Comparison of ENCODE assay signal across 19 mouse cellular contexts in genomic region chr2:59338926-59339325, GRCm38 (mm10).
A peak's percentile ranks its signal among the peaks of the same experiment; 100 is the strongest.
DNase-seq lines count a peak whose midpoint lies in the region; ATAC-seq and TF ChIP-seq lines count a peak whose summit lies in the region.
"Had no signal": no experiment of that assay in that cellular context is flagged by ENCODE, and none has a peak within 500 bp of the region (broad histone marks: within the 10 kb centered on the region; RNA-seq: fewer than 3 reads in every experiment).

No protein-coding gene starts in this region.

- TF ChIP-seq CTCF in thymus, adult 2 months (IDR thresholded peaks at IDR 0.05; ENCODE audit: borderline replicate concordance, control insufficient read depth, extremely low read depth, insufficient read depth, low read length, poor library complexity), result no peak

- peak overlapping the region; percentile 57 for H3K27ac ChIP-seq in embryonic facial prominence, embryonic 13.5 days
- no peak overlapping the region for H3K27ac ChIP-seq in embryonic facial prominence, embryonic 10.5 days (replicated peaks)
- peak overlapping the region; percentile 33 for H3K27ac ChIP-seq in macrophage
- H3K27ac ChIP-seq in thymus, adult 2 months (ENCODE audit: control insufficient read depth, insufficient read depth, low read length), result no peak overlapping the region
- H3K27ac ChIP-seq: hindbrain, embryonic 14.5 days; midbrain, embryonic 13.5 days; neural tube, embryonic 15.5 days had no signal

- H3K27me3 ChIP-seq in embryonic facial prominence, embryonic 13.5 days, result no peaks in the 10 kb centered on the region
- H3K27me3 ChIP-seq in embryonic facial prominence, embryonic 10.5 days (replicated peaks; ENCODE audit: low read depth, poor library complexity, severe bottlenecking), result no peaks in the 10 kb centered on the region
- H3K27me3 ChIP-seq in thymus, adult 2 months (ENCODE audit: control insufficient read depth, insufficient read depth, low read length), result no peaks in the 10 kb centered on the region
- H3K27me3 ChIP-seq: midbrain, embryonic 13.5 days; neural tube, embryonic 15.5 days; Patski had no signal

- peaks cover 12% of the 10 kb centered on the region for H3K4me1 ChIP-seq in embryonic facial prominence, embryonic 13.5 days
- H3K4me1 ChIP-seq in embryonic facial prominence, embryonic 10.5 days, result peaks cover 7% of the 10 kb centered on the region
- peaks cover 25% of the 10 kb centered on the region for H3K4me1 ChIP-seq in thymus, adult 2 months (replicated peaks; ENCODE audit: control insufficient read depth, insufficient read depth, low read length)
- H3K4me1 ChIP-seq: midbrain, embryonic 13.5 days; neural tube, embryonic 15.5 days had no signal

- H3K79me2 ChIP-seq in macrophage (ENCODE audit: inconsistent target), result no peaks in the 10 kb centered on the region

- WGBS in embryonic facial prominence, embryonic 13.5 days, result 71% methylated on average over 8 of the region's 8 CpGs
- WGBS in embryonic facial prominence, embryonic 10.5 days, result 82% methylated on average over 8 of the region's 8 CpGs
- 93% methylated on average over 8 of the region's 8 CpGs for WGBS in macrophage (ENCODE audit: missing documents)
- 67% methylated on average over 8 of the region's 8 CpGs for WGBS in thymus, adult 2 months

- H3K36me3 ChIP-seq in embryonic facial prominence, embryonic 13.5 days, result peaks cover 62% of the 10 kb centered on the region
- H3K36me3 ChIP-seq in embryonic facial prominence, embryonic 10.5 days (replicated peaks), result peaks cover 75% of the 10 kb centered on the region
- H3K36me3 ChIP-seq in macrophage (ENCODE audit: inconsistent target), result no peaks in the 10 kb centered on the region
- H3K36me3 ChIP-seq in thymus, adult 2 months (ENCODE audit: control insufficient read depth, insufficient read depth, low read length), result no peaks in the 10 kb centered on the region

- no peak for DNase-seq in embryonic facial prominence, embryonic 10.5 days (ENCODE audit: low spot score)
- DNase-seq in brain, adult 2 months (ENCODE audit: low read depth, low spot score), result peak; percentile 74
- DNase-seq in cerebellum, adult 9-10 months, result peak; percentile 69
- DNase-seq in thymus, adult 2 months, result no peak
- DNase-seq in right cerebral cortex, adult 2 months (ENCODE audit: low spot score in 2 of 2), result no peak
- DNase-seq in lung, postnatal 10 days, result no peak
- DNase-seq: adrenal gland, postnatal 14 days; B cell, adult 2 months; gastrocnemius, postnatal 14 days; heart, postnatal 14 days; retina, postnatal 1 day had no signal

- H3K9me3 ChIP-seq in embryonic facial prominence, embryonic 13.5 days, result no peaks in the 10 kb centered on the region
- H3K9me3 ChIP-seq in embryonic facial prominence, embryonic 10.5 days, result no peaks in the 10 kb centered on the region
- H3K9me3 ChIP-seq: midbrain, embryonic 13.5 days; neural tube, embryonic 15.5 days had no signal

- no peak for ATAC-seq in embryonic facial prominence, embryonic 13.5 days (ENCODE audit: insufficient number of reproducible peaks, insufficient read depth, low FRiP score, low TSS enrichment, low read depth)
- ATAC-seq: midbrain, embryonic 13.5 days; Patski had no signal

- no peak for TF ChIP-seq POLR2A in thymus, adult 2 months (IDR thresholded peaks at IDR 0.05; ENCODE audit: control insufficient read depth, extremely low read depth, insufficient read depth, low read length, poor library complexity)

- H3K4me2 ChIP-seq in embryonic facial prominence, embryonic 13.5 days, result no peak overlapping the region
- H3K4me2 ChIP-seq: hindbrain, embryonic 14.5 days; liver, embryonic 11.5 days; lung, embryonic 14.5 days; midbrain, embryonic 13.5 days; neural tube, embryonic 15.5 days had no signal

- H3K9ac ChIP-seq in embryonic facial prominence, embryonic 13.5 days, result no peak overlapping the region
- H3K9ac ChIP-seq: hindbrain, embryonic 14.5 days; lung, embryonic 14.5 days; midbrain, embryonic 13.5 days; neural tube, embryonic 15.5 days had no signal

- H3K4me3 ChIP-seq in embryonic facial prominence, embryonic 13.5 days, result no peak overlapping the region
- H3K4me3 ChIP-seq in embryonic facial prominence, embryonic 10.5 days, result no peak overlapping the region
- H3K4me3 ChIP-seq in macrophage (ENCODE audit: inconsistent target), result no peak overlapping the region
- no peak overlapping the region for H3K4me3 ChIP-seq in thymus, adult 2 months (ENCODE audit: control insufficient read depth, insufficient read depth, low read length)
- H3K4me3 ChIP-seq: midbrain, embryonic 13.5 days; neural tube, embryonic 15.5 days had no signal

Comparison
In these comparisons a context has a peak if more than half of its experiments do, and no peak if none do; other contexts are left out.
1. H3K27ac ChIP-seq: peak in embryonic facial prominence, embryonic 13.5 days (single experiment) and macrophage (single experiment); none in embryonic facial prominence, embryonic 10.5 days (single experiment) and thymus, adult 2 months (single experiment).
2. DNase-seq: peak in brain, adult 2 months (single experiment) and cerebellum, adult 9-10 months (single experiment); none in embryonic facial prominence, embryonic 10.5 days (single experiment), thymus, adult 2 months (single experiment), right cerebral cortex, adult 2 months (0 of 2) and lung, postnatal 10 days (single experiment).